Mouse (Mus musculus): Measurements from ENCODE around the gene Ercc1.

Gene Ercc1

DNA sequence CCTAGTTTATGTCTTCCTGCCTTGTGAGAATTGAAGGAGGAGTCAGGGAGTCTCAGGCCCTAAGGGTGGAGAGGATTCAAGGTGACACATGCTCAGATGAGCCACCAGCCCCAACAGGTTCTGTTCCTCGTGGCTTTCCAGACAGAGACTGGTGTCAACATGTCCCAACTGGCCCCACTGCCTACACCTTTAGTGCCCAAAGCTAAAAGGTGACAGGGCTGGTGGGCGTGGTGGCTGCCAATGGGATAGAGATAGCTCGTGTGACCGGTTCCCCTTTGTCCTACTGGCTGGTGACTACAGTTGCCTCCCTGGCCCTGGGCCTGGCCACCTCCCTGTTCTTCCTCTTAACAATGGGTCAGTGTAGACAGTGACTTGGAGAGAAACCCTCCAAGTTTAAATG lies 20.8 kb downstream of the Ercc1 start:
- DNase-seq (ENCODE audit: low spot score in 2 of 2), result no peak

DNA sequence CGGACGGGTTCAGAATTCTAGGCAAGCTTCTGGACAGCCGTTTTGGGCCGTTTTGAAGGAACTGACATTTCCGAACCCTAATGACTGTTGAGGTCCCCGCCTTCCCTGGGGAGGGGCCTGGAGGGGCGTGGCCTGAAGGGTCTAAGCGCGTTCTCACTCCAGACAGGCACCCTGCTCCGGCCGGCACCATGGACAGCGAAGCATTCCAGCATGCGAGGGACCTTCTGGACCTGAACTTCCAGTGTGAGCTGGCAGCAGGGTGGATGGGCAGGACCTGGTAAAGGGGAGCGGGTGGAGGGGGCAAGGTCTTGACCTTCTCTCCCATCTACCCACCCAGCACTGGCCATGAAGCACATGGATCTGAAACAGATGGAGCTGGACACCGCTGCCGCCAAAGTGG lies 23.8 kb downstream of the Ercc1 start:
- no peak for DNase-seq (ENCODE audit: low spot score in 2 of 2)

- peak; percentile 69 to 70 for DNase-seq (ENCODE audit: low spot score in 2 of 2)
Measured at GRCm38 (mm10) chr7:19369823-19370425, 25.3 kb downstream of the Ercc1 start.

- no peak for DNase-seq (ENCODE audit: low spot score in 2 of 2)
Measured at GRCm38 (mm10) chr7:19373367-19373766, 28.8 kb downstream of the Ercc1 start.

- no peak for DNase-seq (ENCODE audit: low spot score in 2 of 2)
Measured at GRCm38 (mm10) chr7:19375368-19375767, 30.8 kb downstream of the Ercc1 start.

- DNase-seq (ENCODE audit: low spot score in 2 of 2), result no peak
Measured at GRCm38 (mm10) chr7:19376019-19376418, 31.4 kb downstream of the Ercc1 start.

DNA sequence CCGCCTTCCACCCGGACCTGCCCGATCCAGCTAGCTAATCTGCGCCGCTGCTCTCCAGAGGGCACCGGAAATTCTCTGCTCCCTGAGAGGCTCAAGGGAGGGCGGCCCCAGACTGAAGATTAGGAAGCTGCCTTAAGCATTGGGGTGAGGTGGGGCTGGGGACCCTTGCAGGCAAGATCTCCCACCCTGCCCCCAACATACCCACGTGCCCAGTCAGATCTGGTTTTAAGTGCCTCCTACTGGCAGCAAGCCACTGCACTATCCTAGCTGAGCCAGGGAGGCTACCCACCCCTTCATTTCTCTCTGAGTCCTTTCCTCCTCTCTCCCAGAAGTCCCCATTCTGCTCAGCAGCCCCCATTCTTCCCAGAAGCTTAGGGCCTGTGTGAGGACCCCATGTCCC lies 33.5 kb downstream of the Ercc1 start:
- DNase-seq (ENCODE audit: low spot score in 2 of 2), result no peak

- peak; percentile 98 to 100 for DNase-seq (ENCODE audit: low spot score in 2 of 2)
Measured at GRCm38 (mm10) chr7:19381377-19382165, 37.0 kb downstream of the Ercc1 start, which contains the start of gene Ercc2. TSS of gene Ercc2 (plus strand) at chr7:19382010.

- DNase-seq (ENCODE audit: low spot score in 2 of 2), result no peak
Measured at GRCm38 (mm10) chr7:19382166-19382541, 37.6 kb downstream of the Ercc1 start.

GRCm38 (mm10) chr7:19383708-19384107 lies 39.1 kb downstream of the Ercc1 start:
- DNase-seq (ENCODE audit: low spot score in 2 of 2), result no peak

DNA sequence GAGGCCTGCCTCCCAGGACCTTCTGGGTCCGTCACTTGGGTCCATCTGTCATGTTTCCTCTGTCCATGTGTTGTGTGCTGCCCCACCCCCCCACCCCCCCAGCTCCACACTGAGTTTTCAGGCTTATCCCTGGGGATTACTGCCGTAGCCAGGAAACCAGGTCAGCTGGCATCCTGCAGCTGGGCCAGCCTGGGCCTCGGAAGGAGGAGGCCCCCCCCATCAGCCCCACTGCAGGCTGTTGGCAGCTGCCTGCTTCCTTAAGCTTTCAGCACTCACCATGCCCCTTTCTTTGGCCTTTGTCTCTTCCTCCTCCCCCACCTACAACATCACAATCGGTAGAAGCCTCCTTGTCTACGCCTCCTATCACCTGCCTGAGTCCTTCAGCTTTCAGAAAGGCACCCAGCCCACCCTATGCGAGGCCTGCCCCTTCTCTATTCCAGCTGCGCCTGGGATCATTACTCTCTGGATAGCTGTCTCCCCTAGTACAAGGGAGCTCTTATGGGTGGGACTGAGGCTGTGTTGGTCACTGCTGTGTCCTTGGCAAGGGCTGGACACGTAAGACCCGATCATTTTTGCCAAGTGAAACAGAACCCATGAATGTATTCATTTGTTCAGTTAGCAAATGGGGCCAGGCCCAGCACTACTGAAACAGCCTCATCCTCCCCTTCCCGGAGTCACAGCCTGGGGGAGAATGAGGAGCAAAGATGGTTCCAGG lies 44.3 kb downstream of the Ercc1 start:
- DNase-seq (ENCODE audit: low spot score in 2 of 2), result peak in 1 of 2 experiments; percentile 37

DNA sequence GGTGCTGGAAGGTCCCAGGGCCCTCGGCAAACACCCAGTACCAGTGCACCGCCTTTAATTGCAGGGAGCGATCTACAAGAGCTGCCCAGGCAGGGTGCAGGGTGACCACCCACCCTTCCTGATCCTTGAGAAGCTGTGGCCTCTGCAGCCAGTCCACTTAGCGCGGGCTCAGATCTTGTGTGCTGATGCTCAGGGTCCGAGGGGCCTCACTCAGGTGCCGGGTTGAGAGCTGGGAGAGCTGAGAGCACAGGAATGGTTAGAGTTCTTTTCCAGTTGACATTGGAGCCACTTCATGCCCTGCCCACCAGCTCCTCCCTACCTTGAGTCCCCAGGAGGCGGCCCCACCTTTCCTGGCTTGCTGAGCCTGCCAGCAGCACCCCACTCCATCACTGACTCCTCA lies 49.9 kb downstream of the Ercc1 start:
- DNase-seq (ENCODE audit: low spot score in 2 of 2), result no peak

GRCm38 (mm10) chr7:19399496-19400280 lies 55.1 kb downstream of the Ercc1 start:
- no peak for DNase-seq (ENCODE audit: low spot score in 2 of 2)

GRCm38 (mm10) chr7:19400946-19401345 lies 56.4 kb downstream of the Ercc1 start:
- DNase-seq (ENCODE audit: low spot score in 2 of 2), result no peak

GRCm38 (mm10) chr7:19402535-19403112 lies 58.0 kb downstream of the Ercc1 start:
- DNase-seq (ENCODE audit: low spot score in 2 of 2), result no peak

DNA sequence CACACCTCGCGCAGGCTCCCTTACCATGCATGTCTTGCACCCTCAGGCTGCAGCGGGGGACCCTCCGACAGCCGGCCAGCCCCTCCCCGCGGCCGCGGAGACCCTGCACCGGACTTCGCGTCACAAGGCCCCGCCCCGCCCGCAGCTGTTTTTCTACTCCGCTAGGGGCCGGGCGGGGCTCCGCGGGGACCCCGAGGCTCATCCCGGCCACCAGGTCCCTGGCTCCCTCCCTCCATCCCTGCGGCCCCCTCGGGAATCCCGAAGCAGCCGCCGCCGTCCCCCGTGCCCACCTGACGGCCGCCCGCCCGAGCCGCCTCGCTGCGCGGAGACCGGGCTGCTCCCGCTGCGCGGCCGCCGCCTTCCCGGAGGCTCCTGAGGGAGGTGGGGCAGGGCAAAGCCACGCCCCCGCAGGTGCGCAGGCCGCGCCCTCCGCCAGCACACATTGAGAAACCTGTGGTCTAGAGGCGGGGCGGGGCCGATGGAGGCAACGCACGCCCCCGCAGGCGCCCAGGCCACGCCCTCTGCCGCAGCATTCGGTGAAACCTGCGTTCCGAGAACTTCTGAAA lies 59.2 kb downstream of the Ercc1 start, which contains the start of gene Klc3:
Klc3 (minus strand) TSS at position 374 of the 566 bp plus-strand sequence.
- peak in 1 of 2 experiments; percentile 28 for DNase-seq (ENCODE audit: low spot score in 2 of 2)

DNA sequence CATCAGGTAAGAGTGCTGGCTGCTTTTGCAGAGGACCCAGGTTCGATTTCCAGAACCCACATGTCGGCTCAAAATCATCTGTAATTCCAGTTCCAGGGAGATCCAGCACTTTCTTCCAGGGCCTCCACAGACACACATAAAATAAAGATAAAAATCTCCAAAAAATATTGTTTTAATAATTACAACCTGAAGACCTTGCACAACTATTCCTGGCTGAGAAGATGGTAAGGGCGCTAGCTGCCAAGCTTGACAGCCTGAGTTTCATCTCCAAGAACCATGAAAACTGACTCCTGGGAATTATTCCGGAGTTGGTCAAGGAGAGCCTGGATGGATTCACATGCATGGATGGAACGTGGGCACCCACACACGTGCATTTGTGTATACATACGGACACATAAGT lies 59.9 kb downstream of the Ercc1 start, which contains the start of gene Ckm:
Ckm (plus strand) TSS at position 301 of the 400 bp plus-strand sequence.
- no peak for DNase-seq (ENCODE audit: low spot score in 2 of 2)

- DNase-seq (ENCODE audit: low spot score in 2 of 2), result peak; percentile 86
Measured at GRCm38 (mm10) chr7:19405417-19405816, 60.8 kb downstream of the Ercc1 start.
